ENCODE assay signal across 10 mouse cellular contexts in the genomic region with DNA sequence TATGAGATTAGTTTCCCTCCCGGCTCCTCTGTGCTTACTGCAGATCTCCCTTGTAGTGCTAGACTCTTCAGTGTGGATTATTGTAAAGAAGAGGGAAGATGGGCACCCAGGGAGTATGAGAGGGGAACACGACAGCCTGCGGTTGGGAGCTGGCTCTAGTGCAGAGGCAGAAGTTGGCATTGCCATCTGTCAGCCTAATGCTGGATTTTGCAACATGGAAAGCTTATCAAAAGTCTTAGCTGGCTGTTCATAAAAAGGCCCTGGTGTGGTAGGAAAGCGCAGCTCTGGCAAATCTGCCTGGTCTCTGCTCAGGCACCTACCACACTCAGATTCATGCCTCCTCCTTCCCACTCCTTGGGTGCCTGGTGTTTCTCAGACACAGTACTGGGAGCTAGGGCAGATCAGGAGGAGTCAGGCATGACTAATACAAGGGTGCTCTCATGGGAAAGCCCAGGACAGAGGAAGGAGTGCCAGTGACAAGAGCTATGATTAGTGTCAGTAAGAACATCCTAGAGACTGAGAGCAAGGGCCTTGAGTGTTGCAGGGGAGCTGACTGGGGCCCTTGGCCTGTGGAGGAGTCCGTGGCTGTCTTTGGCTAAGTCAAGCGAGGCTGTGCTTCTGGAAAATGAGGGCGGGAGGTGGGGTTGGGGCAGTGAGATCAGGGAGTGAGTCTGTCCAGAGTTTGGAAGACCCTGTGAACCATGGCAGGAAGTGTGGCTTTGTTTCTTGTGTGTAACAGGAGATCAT.
A peak's percentile ranks its signal among the peaks of the same experiment; 100 is the strongest.
DNase-seq lines count a peak whose midpoint lies in the region; ATAC-seq lines count a peak whose summit lies in the region.
"Had no signal": no experiment of that assay in that cellular context is flagged by ENCODE, and none has a peak within 500 bp of the region (broad histone marks: within the 10 kb centered on the region; RNA-seq: fewer than 3 reads in every experiment).

No protein-coding gene starts in this region.

- WGBS in hindbrain, embryonic 14.5 days = 56% methylated on average over 7 of the region's 7 CpGs

- H3K27ac ChIP-seq in hindbrain, embryonic 14.5 days = peak overlapping the region; percentile 58

- H3K4me3 ChIP-seq in hindbrain, embryonic 14.5 days (replicated peaks; ENCODE audit: low read length) = no peak overlapping the region

- peak; percentile 92 for DNase-seq in heart, adult 11 months
- no peak for DNase-seq in heart, postnatal 4 days
- DNase-seq in retina, postnatal 1 day = peak; percentile 32
- no peak for DNase-seq in retina, embryonic 14.5 days (ENCODE audit: low spot score)
- no peak for DNase-seq in hindbrain, embryonic 14.5 days (ENCODE audit: low spot score)
- DNase-seq in telencephalon, adult 2 months (ENCODE audit: low read depth, low spot score) = peak; percentile 43
- no peak for DNase-seq in left cerebral cortex, adult 11 months (ENCODE audit: low spot score)
- DNase-seq in ovary, adult 18-20 months (ENCODE audit: low spot score) = no peak
- DNase-seq: cerebellum, adult 11-12 months; spleen, adult 18-20 months had no signal

- H3K9me3 ChIP-seq in hindbrain, embryonic 14.5 days (ENCODE audit: control insufficient read depth, low read length) = no peaks in the 10 kb centered on the region

- ATAC-seq in hindbrain, embryonic 14.5 days (ENCODE audit: low FRiP score) = no peak

- H3K9ac ChIP-seq in hindbrain, embryonic 14.5 days = peak overlapping the region; percentile 22; the same call in 1 of the 2 replicates

- peaks cover 17% of the 10 kb centered on the region for H3K36me3 ChIP-seq in hindbrain, embryonic 14.5 days (replicated peaks; ENCODE audit: control insufficient read depth, insufficient read depth)

- H3K4me2 ChIP-seq in hindbrain, embryonic 14.5 days (replicated peaks) = no peak overlapping the region

- peaks cover 28% of the 10 kb centered on the region for H3K4me1 ChIP-seq in hindbrain, embryonic 14.5 days (replicated peaks; ENCODE audit: control insufficient read depth, insufficient read depth, low read length)

- H3K27me3 ChIP-seq in hindbrain, embryonic 14.5 days (ENCODE audit: control insufficient read depth, insufficient read depth, low read length) = no peaks in the 10 kb centered on the region

Comparison
In these comparisons a context has a peak if more than half of its experiments do, and no peak if none do; other contexts are left out.
1. DNase-seq: peak in heart, adult 11 months (single experiment), retina, postnatal 1 day (single experiment) and telencephalon, adult 2 months (single experiment); none in heart, postnatal 4 days (single experiment), retina, embryonic 14.5 days (single experiment), hindbrain, embryonic 14.5 days (single experiment), left cerebral cortex, adult 11 months (single experiment) and ovary, adult 18-20 months (single experiment).